Mouse (Mus musculus) kidney, embryonic 14.5 days (tissue): ENCODE measurements around the gene Notch4. TPM values are rescaled to one million over a fixed set of nuclear protein-coding genes. Genes with fewer than 3 reads are reported as not detected.

ENCODE experiments used
- ATAC-seq: fragments of 200-750 bp; cut with Nextera tagmentation; 2 replicates; pipeline ENCODE4 v1.8.0; 2017; ENCODE audit warnings: moderate number of reproducible peaks, mild to moderate bottlenecking, moderate TSS enrichment, moderate library complexity; ENCODE audit not compliant: low FRiP score, low TSS enrichment
- H3K27ac ChIP-seq: fragments of 300-500 bp; sonication (generic); 2 replicates; pipeline ENCODE4 v1.5.1; 2014; ENCODE audit warnings: low read depth, mild to moderate bottlenecking, low read length, moderate library complexity, mixed read lengths
- H3K27me3 ChIP-seq: fragments of 300-500 bp; sonication (generic); 2 replicates; pipeline ENCODE4 v1.6.1; 2014; ENCODE audit warnings: mild to moderate bottlenecking, low read length; ENCODE audit not compliant: control insufficient read depth, insufficient read depth
- H3K36me3 ChIP-seq: fragments of 300-500 bp; sonication (generic); 2 replicates; pipeline ENCODE4 v1.6.1; 2014; ENCODE audit warnings: low read length, mixed read lengths; ENCODE audit not compliant: control insufficient read depth, insufficient read depth
- H3K4me1 ChIP-seq: fragments of 300-500 bp; sonication (generic); 2 replicates; pipeline ENCODE4 v1.6.1; 2014; ENCODE audit warnings: low read length, mixed read lengths; ENCODE audit not compliant: control insufficient read depth, insufficient read depth
- H3K4me2 ChIP-seq: fragments of 300-500 bp; sonication (generic); replicated peaks from 2 replicates; pipeline ENCODE4 v1.6.1; 2014; ENCODE audit warnings: low read depth, mild to moderate bottlenecking, low read length
- H3K4me3 ChIP-seq: fragments of 300-500 bp; sonication (generic); 2 replicates; pipeline ENCODE4 v1.5.1; 2014; ENCODE audit warnings: mild to moderate bottlenecking, low read length
- H3K9ac ChIP-seq: fragments of 300-500 bp; sonication (generic); 2 replicates; pipeline ENCODE4 v1.6.1; 2014; ENCODE audit warnings: low read depth, mild to moderate bottlenecking, low read length, moderate library complexity
- H3K9me3 ChIP-seq: fragments of 300-500 bp; sonication (generic); 2 replicates; pipeline ENCODE4 v1.6.1; 2016; ENCODE audit warnings: low read length; ENCODE audit not compliant: control insufficient read depth
- WGBS: fragments of 180-500 bp; shearing (Covaris S2); extraction: QIAGEN DNeasy Blood & Tissue Kit; methylation state at CpG from one replicate; pipeline ENCODE4 v1.1.7; 2014; 5-methylcytosine and 5-hydroxymethylcytosine counted together
- polyA plus RNA-seq: library from polyadenylated mRNA; unstranded; fragments of >200 nt; fragmentation: Nextera tagmentation; extraction: Ambion mirVana; gene quantifications from 2 replicates; pipeline ENCODE4 v1.2.1, GENCODE M21; 2014

Notch4 gene
- polyA plus RNA-seq, 1 experiment from 2014 or later, result 11.2 TPM

GRCm38 (mm10) chr17:34587814-34588213 is 23.7 kb downstream of the Notch4 start:
- WGBS, result 3% methylated on average over 19 of the region's 19 CpGs
- Histone ChIP-seq H3K27ac (peak overlapping the region; percentile 94), H3K4me3 (peak overlapping the region; percentile 70), H3K9me3 (no peaks in the 10 kb centered on the region), H3K4me1 (peaks cover 42% of the 10 kb centered on the region), H3K27me3 (no peaks in the 10 kb centered on the region), H3K9ac (peak overlapping the region; percentile 91), H3K36me3 (no peaks in the 10 kb centered on the region), H3K4me2 (peak overlapping the region; percentile 90)
- ATAC-seq, result no peak; the same call in 1 of the 2 replicates

DNA sequence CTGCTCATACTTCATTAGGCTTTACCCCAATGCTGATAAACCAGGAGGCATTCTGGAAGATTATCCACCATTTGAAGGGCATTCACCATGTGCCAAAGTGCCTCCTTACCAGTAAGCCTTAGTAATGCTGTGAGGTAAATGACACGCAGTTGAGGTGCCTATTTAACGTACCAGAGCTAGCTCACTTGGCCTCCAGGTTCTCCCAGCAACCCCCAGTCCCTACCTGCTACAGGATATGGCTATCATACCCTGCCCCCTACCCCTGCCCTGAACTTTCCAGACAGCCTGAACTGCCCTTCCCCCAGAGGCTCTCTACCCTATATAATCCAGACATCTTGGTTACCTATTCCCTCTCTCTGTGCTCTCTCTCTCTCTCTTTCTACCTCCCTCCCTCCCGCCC is 24.7 kb downstream of the Notch4 start:
- Histone ChIP-seq H3K4me3 (0 out of 2 replicates have a peak overlapping the region, but pooled peaks have one; percentile 1), H3K27ac (peak overlapping the region; percentile 100; the same call in 1 of the 2 replicates), H3K4me1 (peaks cover 43% of the 10 kb centered on the region), H3K4me2 (no peak overlapping the region; the same call in 1 of the 2 replicates), H3K36me3 (no peaks in the 10 kb centered on the region), H3K9ac (no peak overlapping the region), H3K27me3 (no peaks in the 10 kb centered on the region), H3K9me3 (no peaks in the 10 kb centered on the region)
- WGBS, result 56% methylated on average over 3 of the region's 3 CpGs
- ATAC-seq, result no peak

- H3K4me1 ChIP-seq, result peaks cover 47% of the 10 kb centered on the region
- ATAC-seq, result no peak
- H3K9me3 ChIP-seq, result no peaks in the 10 kb centered on the region
- H3K27ac ChIP-seq, result peak overlapping the region; percentile 100
- 16% methylated on average over 7 of the region's 7 CpGs for WGBS
- no peaks in the 10 kb centered on the region for H3K27me3 ChIP-seq
- H3K9ac ChIP-seq, result no peak overlapping the region
- H3K4me2 ChIP-seq, result peak overlapping the region; percentile 94; the same call in 1 of the 2 replicates
- peaks cover 3% of the 10 kb centered on the region; the same call in 1 of the 2 replicates for H3K36me3 ChIP-seq
- H3K4me3 ChIP-seq, result no peak overlapping the region; the same call in 1 of the 2 replicates
Observed at GRCm38 (mm10) chr17:34589206-34589605, 25.1 kb downstream of the Notch4 start.

GRCm38 (mm10) chr17:34589681-34590101 is 25.6 kb downstream of the Notch4 start, which contains the start of gene Gpsm3:
TSS of gene Gpsm3 (plus strand) at chr17:34589806.
- H3K36me3 ChIP-seq, result peaks cover 8% of the 10 kb centered on the region; the same call in 1 of the 2 replicates
- H3K27me3 ChIP-seq, result no peaks in the 10 kb centered on the region
- no peaks in the 10 kb centered on the region for H3K9me3 ChIP-seq
- peak within 1 kb of the TSS; percentile 40; the same call in 1 of the 2 replicates for H3K9ac ChIP-seq
- peak within 1 kb of the TSS; percentile 100 for H3K27ac ChIP-seq
- H3K4me3 ChIP-seq, result peak within 1 kb of the TSS; percentile 88; the same call in 1 of the 2 replicates
- 10% methylated on average over 7 of the region's 7 CpGs for WGBS
- H3K4me1 ChIP-seq, result peaks cover 52% of the 10 kb centered on the region
- no peak for ATAC-seq
- H3K4me2 ChIP-seq, result peak within 1 kb of the TSS; percentile 94

DNA sequence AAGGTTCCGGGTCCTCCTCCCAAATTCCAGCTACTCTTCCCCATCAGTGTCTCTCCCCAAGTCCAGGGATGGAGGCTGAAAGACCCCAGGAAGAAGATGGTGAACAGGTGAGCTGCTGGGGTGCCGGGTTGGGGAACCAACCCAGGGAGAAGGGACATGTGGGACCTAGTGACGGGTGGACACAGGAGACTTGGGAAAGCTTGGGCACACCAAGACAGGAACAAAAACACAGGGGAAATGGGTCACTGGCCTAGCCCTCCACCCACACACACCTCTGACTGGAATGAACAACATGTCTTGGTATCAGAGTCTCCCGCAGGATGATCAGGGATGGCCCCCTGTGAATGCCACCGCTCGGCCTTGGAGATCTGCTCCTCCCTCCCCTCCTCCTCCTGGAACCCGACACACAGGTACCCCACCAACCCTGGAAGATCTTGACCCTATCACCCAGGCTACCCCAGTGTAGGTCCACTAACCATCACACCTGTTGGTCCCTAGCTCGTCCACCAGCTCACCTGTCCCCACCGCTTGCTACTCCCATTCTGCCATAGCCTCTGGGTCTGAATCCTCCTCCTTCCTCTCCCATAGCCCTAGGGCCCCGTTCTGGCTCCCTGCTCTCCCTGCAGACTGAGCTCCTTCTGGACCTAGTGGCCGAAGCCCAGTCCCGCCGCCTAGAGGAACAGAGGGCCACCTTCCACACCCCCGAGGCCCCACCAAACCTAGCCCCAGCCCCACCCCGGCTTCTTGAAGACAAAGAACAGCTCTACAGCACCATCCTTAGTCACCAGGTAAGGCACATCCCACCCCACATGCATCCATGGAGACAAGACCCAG is 26.3 kb downstream of the Notch4 start:
- Histone ChIP-seq H3K36me3 (peaks cover 14% of the 10 kb centered on the region; the same call in 1 of the 2 replicates), H3K9me3 (no peaks in the 10 kb centered on the region), H3K9ac (peak overlapping the region; percentile 40), H3K27me3 (no peaks in the 10 kb centered on the region), H3K4me1 (peaks cover 57% of the 10 kb centered on the region), H3K27ac (peak overlapping the region; percentile 100), H3K4me2 (peak overlapping the region; percentile 94), H3K4me3 (peak overlapping the region; percentile 88; the same call in 1 of the 2 replicates)
- 46% methylated on average over 15 of the region's 15 CpGs for WGBS
- ATAC-seq, result no peak

DNA sequence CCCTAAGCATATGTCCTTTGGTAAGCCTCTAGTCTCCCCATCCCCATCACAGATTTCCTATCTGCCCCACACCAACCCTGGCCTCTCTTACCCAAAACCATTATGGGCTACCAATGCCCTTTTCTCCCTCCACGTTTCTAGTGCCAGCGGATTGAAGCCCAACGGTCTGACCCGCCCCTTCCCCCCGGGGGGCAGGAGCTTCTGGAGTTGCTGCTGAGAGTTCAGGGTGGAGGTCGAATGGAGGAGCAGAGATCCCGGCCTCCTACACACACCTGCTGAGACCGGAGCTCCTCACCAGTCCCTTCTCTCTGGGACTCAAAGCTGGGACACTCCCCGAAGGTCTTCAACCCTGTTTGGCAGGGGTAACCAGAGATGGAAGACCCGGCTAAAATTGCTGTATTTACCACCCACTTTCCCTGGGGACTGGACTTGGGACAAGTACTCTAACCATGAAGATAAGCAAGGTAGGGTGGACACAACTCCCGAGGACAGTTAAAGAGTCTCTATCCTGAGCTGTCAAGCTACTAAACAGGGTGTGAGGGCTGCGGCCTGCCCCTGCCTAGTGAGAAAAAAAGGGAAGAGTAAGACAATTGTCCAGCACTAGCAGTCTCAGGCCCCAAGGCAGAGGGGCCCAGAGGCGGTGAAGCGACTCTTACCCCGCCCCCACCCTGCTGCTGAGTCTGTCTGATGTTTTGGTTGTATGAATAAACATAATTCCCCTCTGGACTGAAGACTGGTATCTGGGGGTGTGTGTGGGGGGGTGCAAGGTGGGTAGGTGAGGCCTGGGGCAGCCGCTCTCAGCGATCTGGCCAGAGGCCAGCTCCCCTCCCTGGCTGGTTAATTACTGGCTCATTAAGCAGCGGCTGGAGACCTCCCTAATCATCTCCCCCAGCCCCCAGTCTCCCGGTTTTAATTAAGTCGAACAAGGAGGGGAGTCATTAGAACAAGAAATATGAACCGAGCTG is 27.2 kb downstream of the Notch4 start, which contains the start of gene Pbx2:
TSS of gene Pbx2 (plus strand) at position 238 of the 965 bp plus-strand sequence.
- Histone ChIP-seq H3K9me3 (no peaks in the 10 kb centered on the region), H3K9ac (peak within 1 kb of the TSS; percentile 99), H3K36me3 (peaks cover 23% of the 10 kb centered on the region), H3K27me3 (no peaks in the 10 kb centered on the region), H3K27ac (peak within 1 kb of the TSS; percentile 100), H3K4me1 (peaks cover 61% of the 10 kb centered on the region), H3K4me2 (peak within 1 kb of the TSS; percentile 94), H3K4me3 (peak within 1 kb of the TSS; percentile 88)
- WGBS, result 1% methylated on average over 21 of the region's 21 CpGs
- peak; percentile 33 for ATAC-seq

- Histone ChIP-seq H3K4me2 (peak overlapping the region; percentile 94), H3K27ac (peak overlapping the region; percentile 100), H3K27me3 (no peaks in the 10 kb centered on the region), H3K9ac (peak overlapping the region; percentile 99), H3K4me3 (peak overlapping the region; percentile 88), H3K36me3 (peaks cover 26% of the 10 kb centered on the region), H3K9me3 (no peaks in the 10 kb centered on the region), H3K4me1 (peaks cover 68% of the 10 kb centered on the region)
- ATAC-seq, result peak; percentile 70
- WGBS, result under 1% methylated on average over 33 of the region's 35 CpGs
Observed at GRCm38 (mm10) chr17:34591994-34592375, 27.9 kb downstream of the Notch4 start.
